In genomic region chr7:112806718-112807400, GRCm38 (mm10) we compare ENCODE assay signal across 8 mouse cellular contexts.
DNase-seq lines count a peak whose midpoint lies in the region; ATAC-seq and TF ChIP-seq lines count a peak whose summit lies in the region.

No protein-coding gene starts in this region.

- ATAC-seq in hindbrain, embryonic 13.5 days (ENCODE audit: low FRiP score) = 0 out of 2 replicates have a peak, but pooled peaks have one; percentile 33

- TF ChIP-seq CTCF in heart, adult 2 months (IDR thresholded peaks at IDR 0.05) = no peak

- H3K4me2 ChIP-seq in hindbrain, embryonic 13.5 days = peak overlapping the region; percentile 40

- no peaks in the 10 kb centered on the region for H3K27me3 ChIP-seq in heart, adult 2 months (ENCODE audit: control insufficient read depth, insufficient read depth, low read length)
- no peaks in the 10 kb centered on the region; the same call in 1 of the 2 replicates for H3K27me3 ChIP-seq in hindbrain, embryonic 13.5 days

- no peak for TF ChIP-seq POLR2A in heart, adult 2 months (IDR thresholded peaks at IDR 0.05; ENCODE audit: insufficient read depth, low read depth, low read length)

- no peaks in the 10 kb centered on the region for H3K36me3 ChIP-seq in heart, adult 2 months (ENCODE audit: control insufficient read depth, insufficient read depth, low read length)
- H3K36me3 ChIP-seq in hindbrain, embryonic 13.5 days = no peaks in the 10 kb centered on the region

- H3K79me2 ChIP-seq in heart, adult 2 months (replicated peaks; ENCODE audit: control insufficient read depth, insufficient read depth, low read length) = no peaks in the 10 kb centered on the region

- peak overlapping the region; percentile 47 for H3K27ac ChIP-seq in heart, adult 2 months
- H3K27ac ChIP-seq in hindbrain, embryonic 13.5 days = peak overlapping the region; percentile 67

- H3K9ac ChIP-seq in heart, adult 2 months (ENCODE audit: low read depth, low read length) = no peak overlapping the region
- no peak overlapping the region for H3K9ac ChIP-seq in hindbrain, embryonic 13.5 days

- TF ChIP-seq EP300 in heart, adult 2 months (IDR thresholded peaks at IDR 0.05; ENCODE audit: insufficient read depth, low read depth, low read length) = no peak

- peak overlapping the region; percentile 17; the same call in 1 of the 2 replicates for H3K4me3 ChIP-seq in heart, adult 2 months
- no peak overlapping the region for H3K4me3 ChIP-seq in hindbrain, embryonic 13.5 days

- intact Hi-C loops in heart, adult 2 months (cut with DNase I) = no loop called here
- intact Hi-C loops in heart, postnatal 14 days (cut with DNase I) = no loop called here

- no peak for DNase-seq in heart, adult 2 months
- no peak for DNase-seq in heart, postnatal 14 days
- peak; percentile 25 for DNase-seq in brain, adult 2 months (ENCODE audit: low read depth, low spot score)
- peak; percentile 51 for DNase-seq in lung, postnatal 36 days
- no peak for DNase-seq in urinary bladder, postnatal 10 days (ENCODE audit: low spot score)
- no peak for DNase-seq in spleen, postnatal 36 days (ENCODE audit: low spot score in 2 of 2)
- DNase-seq in adrenal gland, postnatal 14 days = no peak

- peaks cover 10% of the 10 kb centered on the region for H3K4me1 ChIP-seq in heart, adult 2 months (ENCODE audit: control insufficient read depth, insufficient read depth, low read length)
- H3K4me1 ChIP-seq in hindbrain, embryonic 13.5 days (replicated peaks) = peaks cover 63% of the 10 kb centered on the region

- 49% methylated on average over 2 of the region's 2 CpGs for WGBS in heart, adult 2 months
- WGBS in hindbrain, embryonic 13.5 days = 33% methylated on average over 2 of the region's 2 CpGs

- no peaks in the 10 kb centered on the region for H3K9me3 ChIP-seq in hindbrain, embryonic 13.5 days

Comparison
In these comparisons a context has a peak if more than half of its experiments do, and no peak if none do; other contexts are left out.
1. DNase-seq: peak in brain, adult 2 months (single experiment) and lung, postnatal 36 days (single experiment); none in heart, adult 2 months (0 of 2), heart, postnatal 14 days (0 of 2), urinary bladder, postnatal 10 days (single experiment), spleen, postnatal 36 days (0 of 2) and adrenal gland, postnatal 14 days (single experiment).